Mouse (Mus musculus) kidney, embryonic 16.5 days (tissue): Measurements from ENCODE around the gene Fam173a. TPM values are rescaled to one million over a fixed set of nuclear protein-coding genes. Genes with fewer than 3 reads are reported as not detected.
A peak's percentile ranks its signal among the peaks of the same experiment; 100 is the strongest.

Source experiments
- ATAC-seq: fragments of 200-750 bp; cut with Nextera tagmentation; 2 replicates; pipeline ENCODE4 v1.8.0; 2017; ENCODE audit warnings: moderate TSS enrichment; ENCODE audit not compliant: low FRiP score, low TSS enrichment
- H3K27ac ChIP-seq: fragments of 300-500 bp; sonication (generic); 2 replicates; pipeline ENCODE4 v1.5.1; 2014; ENCODE audit warnings: low read length
- H3K27me3 ChIP-seq: fragments of 300-500 bp; sonication (generic); 2 replicates; pipeline ENCODE4 v1.6.1; 2014; ENCODE audit warnings: low read length, control low read depth, mixed read lengths; ENCODE audit not compliant: insufficient read depth
- H3K36me3 ChIP-seq: fragments of 300-500 bp; sonication (generic); 2 replicates; pipeline ENCODE4 v1.6.1; 2014; ENCODE audit warnings: low read length, control low read depth, mixed read lengths; ENCODE audit not compliant: insufficient read depth
- H3K4me1 ChIP-seq: fragments of 300-500 bp; sonication (generic); 2 replicates; pipeline ENCODE4 v1.6.1; 2014; ENCODE audit warnings: low read length, control low read depth, mixed read lengths; ENCODE audit not compliant: insufficient read depth
- H3K4me2 ChIP-seq: fragments of 300-500 bp; sonication (generic); replicated peaks from 2 replicates; pipeline ENCODE4 v1.6.1; 2014; ENCODE audit warnings: low read depth, low read length
- H3K4me3 ChIP-seq: fragments of 300-500 bp; sonication (generic); 2 replicates; pipeline ENCODE4 v1.5.1; 2014; ENCODE audit warnings: mild to moderate bottlenecking, low read length
- H3K9ac ChIP-seq: fragments of 300-500 bp; sonication (generic); replicated peaks from 2 replicates; pipeline ENCODE4 v1.6.1; 2014; ENCODE audit warnings: low read length
- H3K9me3 ChIP-seq: fragments of 300-500 bp; sonication (generic); 2 replicates; pipeline ENCODE4 v1.6.1; 2016; ENCODE audit warnings: low read length, control low read depth
- WGBS: fragments of 180-500 bp; shearing (Covaris S2); extraction: QIAGEN DNeasy Blood & Tissue Kit; methylation state at CpG from one replicate; pipeline ENCODE4 v1.1.7; 2014; 5-methylcytosine and 5-hydroxymethylcytosine counted together
- polyA plus RNA-seq: library from polyadenylated mRNA; unstranded; fragments of >200 nt; fragmentation: Nextera tagmentation; extraction: Ambion mirVana; gene quantifications from 2 replicates; pipeline ENCODE4 v1.2.1, GENCODE M21; 2015

Fam173a gene
- polyA plus RNA-seq, 1 experiment from 2014 or later, result 109 TPM

GRCm38 (mm10) chr17:25802825-25803517 lies 10.3 kb upstream of the Fam173a start:
- Histone ChIP-seq H3K9ac (no peak overlapping the region), H3K27me3 (peaks cover 16% of the 10 kb centered on the region), H3K9me3 (no peaks in the 10 kb centered on the region), H3K4me3 (no peak overlapping the region), H3K36me3 (no peaks in the 10 kb centered on the region), H3K27ac (no peak overlapping the region), H3K4me2 (no peak overlapping the region), H3K4me1 (no peaks in the 10 kb centered on the region)
- WGBS, result 8% methylated on average over 10 of the region's 10 CpGs
- peak; percentile 23; the same call in 1 of the 2 replicates for ATAC-seq

- H3K4me1 ChIP-seq, result peaks cover 12% of the 10 kb centered on the region
- no peak overlapping the region for H3K27ac ChIP-seq
- no peaks in the 10 kb centered on the region for H3K9me3 ChIP-seq
- no peak overlapping the region for H3K9ac ChIP-seq
- H3K36me3 ChIP-seq, result no peaks in the 10 kb centered on the region
- peaks cover 15% of the 10 kb centered on the region for H3K27me3 ChIP-seq
- 5% methylated on average over 6 of the region's 6 CpGs for WGBS
- H3K4me3 ChIP-seq, result no peak overlapping the region
- H3K4me2 ChIP-seq, result no peak overlapping the region
- ATAC-seq, result peak; percentile 37; the same call in 1 of the 2 replicates
Observed at GRCm38 (mm10) chr17:25801029-25801428, 8.3 kb upstream of the Fam173a start.

DNA sequence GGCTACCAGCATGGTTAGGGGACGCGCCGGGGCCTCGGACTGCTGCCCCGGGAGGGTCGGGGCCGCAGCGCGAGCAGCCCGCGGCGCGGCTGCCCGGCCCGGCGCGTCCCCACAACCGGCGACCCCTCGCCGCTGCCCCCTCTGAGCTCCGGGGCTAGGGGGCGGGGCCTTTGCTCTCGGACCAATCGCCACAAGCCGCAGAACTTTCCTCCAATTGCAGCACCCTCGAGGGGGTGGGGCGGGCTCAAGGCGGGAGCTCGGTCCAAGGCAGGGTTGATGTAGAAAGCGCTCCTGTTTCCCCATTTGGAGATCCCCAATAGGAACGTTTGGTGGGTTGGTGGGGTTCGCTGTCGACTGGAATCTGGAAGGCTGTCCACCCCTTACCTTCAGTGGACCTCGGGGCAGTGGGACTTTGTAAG lies 4.3 kb upstream of the Fam173a start, which contains the start of gene Metrn:
Gene Metrn, minus strand, starts transcription at position 186 of the 419 bp plus-strand sequence.
- peak; percentile 80 for ATAC-seq
- Histone ChIP-seq H3K27ac (peak within 1 kb of the TSS; percentile 62), H3K36me3 (no peaks in the 10 kb centered on the region), H3K4me1 (peaks cover 50% of the 10 kb centered on the region), H3K9me3 (no peaks in the 10 kb centered on the region), H3K4me3 (peak within 1 kb of the TSS; percentile 72), H3K4me2 (peak within 1 kb of the TSS; percentile 74), H3K9ac (peak within 1 kb of the TSS; percentile 81), H3K27me3 (no peaks in the 10 kb centered on the region; the same call in 1 of the 2 replicates)
- 0% methylated on average over 35 of the region's 35 CpGs for WGBS

DNA sequence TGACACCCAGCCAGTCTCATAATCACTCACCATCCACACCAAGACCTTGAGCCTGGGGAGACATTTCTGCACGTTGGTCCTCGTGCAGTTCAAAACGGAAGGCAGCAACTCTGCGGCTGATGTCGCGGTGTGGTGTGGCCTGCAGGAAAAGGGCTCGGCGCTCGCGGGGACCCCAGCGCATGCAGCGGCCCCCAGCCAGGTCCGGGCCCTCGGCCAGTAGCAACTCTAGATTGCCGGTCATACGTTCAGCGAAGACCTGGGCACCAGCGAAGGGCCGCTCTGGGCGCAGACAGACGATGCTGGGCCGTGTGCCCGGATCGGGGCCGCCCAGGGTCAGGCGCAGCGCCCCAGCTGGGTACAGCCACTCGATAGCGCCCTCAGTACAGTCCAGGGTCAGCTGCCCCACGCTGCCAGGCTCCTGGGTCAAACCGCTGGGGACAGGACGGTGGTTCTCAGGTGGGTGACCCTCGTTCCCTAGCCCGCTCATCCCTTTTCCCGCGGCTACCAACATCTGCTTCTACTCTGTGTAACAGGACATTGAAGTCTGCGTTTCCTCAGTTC lies 3.6 kb upstream of the Fam173a start:
- Histone ChIP-seq H3K9me3 (no peaks in the 10 kb centered on the region), H3K27ac (peak overlapping the region; percentile 58; the same call in 1 of the 2 replicates), H3K4me2 (peak overlapping the region; percentile 74), H3K27me3 (no peaks in the 10 kb centered on the region), H3K4me1 (peaks cover 53% of the 10 kb centered on the region), H3K9ac (peak overlapping the region; percentile 81), H3K4me3 (peak overlapping the region; percentile 72), H3K36me3 (no peaks in the 10 kb centered on the region)
- ATAC-seq, result no peak
- 1% methylated on average over 37 of the region's 37 CpGs for WGBS

DNA sequence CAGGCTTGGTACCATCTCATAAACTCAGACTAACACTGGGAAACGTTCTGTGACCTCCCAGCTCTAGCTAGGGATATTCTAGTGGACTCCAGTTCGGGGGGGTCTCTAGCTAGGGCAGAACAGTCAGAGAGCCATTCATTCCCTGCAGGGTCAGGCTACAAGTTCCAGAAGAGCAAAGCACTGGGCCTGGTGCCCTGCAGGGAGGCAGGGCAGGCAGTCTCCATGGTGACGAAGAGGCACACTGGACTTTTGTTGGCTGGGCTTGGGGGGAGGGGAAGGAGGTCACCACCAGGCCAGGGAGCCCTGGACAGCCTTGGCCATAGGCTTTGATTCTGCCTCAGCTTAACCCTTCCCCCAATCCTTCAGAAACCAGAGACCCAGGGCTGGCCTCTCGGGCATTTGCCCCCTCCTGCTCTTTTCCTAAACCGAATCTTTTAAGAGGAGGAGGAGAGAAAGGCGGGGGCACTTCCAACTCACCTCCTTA lies 3.0 kb upstream of the Fam173a start, which contains the start of gene AC134908.4:
Gene AC134908.4, minus strand, starts transcription at position 51 of the 484 bp plus-strand sequence.
- WGBS, result 9% methylated on average over 6 of the region's 6 CpGs
- no peaks in the 10 kb centered on the region for H3K27me3 ChIP-seq
- no peaks in the 10 kb centered on the region for H3K36me3 ChIP-seq
- peak within 1 kb of the TSS; percentile 81 for H3K9ac ChIP-seq
- H3K9me3 ChIP-seq, result no peaks in the 10 kb centered on the region
- H3K4me3 ChIP-seq, result peak within 1 kb of the TSS; percentile 72
- peak within 1 kb of the TSS; percentile 58; the same call in 1 of the 2 replicates for H3K27ac ChIP-seq
- H3K4me1 ChIP-seq, result peaks cover 59% of the 10 kb centered on the region
- peak; percentile 23 for ATAC-seq
- H3K4me2 ChIP-seq, result peak within 1 kb of the TSS; percentile 74

- Histone ChIP-seq H3K27ac (no peak overlapping the region), H3K4me2 (peak overlapping the region; percentile 74), H3K4me1 (peaks cover 63% of the 10 kb centered on the region), H3K9me3 (no peaks in the 10 kb centered on the region), H3K9ac (peak overlapping the region; percentile 81; the same call in 1 of the 2 replicates), H3K36me3 (no peaks in the 10 kb centered on the region), H3K4me3 (peak overlapping the region; percentile 72; the same call in 1 of the 2 replicates), H3K27me3 (no peaks in the 10 kb centered on the region)
- WGBS, result 77% methylated on average over 17 of the region's 17 CpGs
- ATAC-seq, result no peak
Observed at GRCm38 (mm10) chr17:25794998-25795397, 2.3 kb upstream of the Fam173a start.

DNA sequence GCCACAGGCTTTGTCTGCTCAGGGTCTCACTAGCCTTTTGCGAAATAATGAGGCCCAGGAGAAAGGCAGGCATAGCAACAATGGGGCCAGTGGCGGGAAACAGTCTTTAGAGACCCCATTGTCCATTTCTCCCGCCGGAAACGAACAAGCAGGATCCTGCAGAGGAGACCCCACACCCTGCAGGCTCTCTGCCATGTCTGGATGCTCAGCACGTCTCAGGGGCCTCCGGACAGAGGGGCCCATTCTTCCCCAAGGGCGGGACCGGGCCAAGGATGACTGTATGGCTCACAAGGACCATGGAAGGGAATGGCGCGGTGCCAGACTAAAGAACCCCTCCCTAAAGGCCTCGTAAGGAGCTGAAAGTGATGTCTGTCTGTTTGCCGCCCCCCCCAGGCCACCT lies 1.5 kb upstream of the Fam173a start:
- no peak for ATAC-seq
- Histone ChIP-seq H3K4me2 (no peak overlapping the region), H3K9ac (no peak overlapping the region)

DNA sequence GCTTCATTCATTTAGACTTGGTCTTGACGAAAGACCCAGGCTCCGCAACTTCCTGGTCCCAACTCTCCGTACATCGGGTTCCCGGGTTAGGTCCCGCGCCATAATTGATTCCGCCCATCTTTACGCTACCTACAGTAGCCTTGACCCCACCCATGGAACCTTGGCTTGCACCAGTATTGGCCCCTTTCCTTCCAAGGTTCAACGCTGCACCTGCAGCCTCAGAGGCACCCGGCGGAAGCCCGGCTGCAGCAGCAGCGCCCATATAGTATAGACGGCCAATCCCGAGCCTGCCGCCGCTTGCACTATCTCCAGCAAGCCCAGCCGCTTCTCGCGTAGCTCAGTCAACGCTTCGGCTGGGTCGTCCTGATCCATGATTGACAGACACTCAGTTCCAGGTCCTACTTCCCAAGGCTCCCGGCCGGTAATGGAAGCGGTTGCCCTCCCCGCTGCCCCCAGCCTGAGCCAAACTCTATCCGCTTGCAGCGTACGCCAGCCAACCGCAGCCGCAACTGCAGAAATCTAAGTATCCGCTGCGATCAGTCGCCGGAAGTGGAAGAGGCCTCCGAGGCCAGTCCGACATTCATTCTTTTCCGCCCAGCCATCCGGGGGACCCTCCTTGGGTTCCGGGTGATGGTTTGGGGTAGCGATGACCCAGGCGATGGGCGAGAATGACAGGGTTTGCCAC lies 716 bp downstream of the Fam173a start:
- Histone ChIP-seq H3K9me3 (no peaks in the 10 kb centered on the region), H3K4me3 (peak overlapping the region; percentile 95), H3K36me3 (0 out of 2 replicates have a peak, but pooled peaks cover 2% of the 10 kb centered on the region), H3K9ac (peak overlapping the region; percentile 85), H3K4me2 (peak overlapping the region; percentile 93), H3K27ac (peak overlapping the region; percentile 99), H3K27me3 (no peaks in the 10 kb centered on the region), H3K4me1 (peaks cover 56% of the 10 kb centered on the region)
- under 1% methylated on average over 45 of the region's 45 CpGs for WGBS
- ATAC-seq, result peak; percentile 42

More for the DNA sequence above, 1.5 kb upstream of the Fam173a start:
- Histone ChIP-seq H3K4me1 (peaks cover 63% of the 10 kb centered on the region), H3K4me3 (no peak overlapping the region), H3K36me3 (0 out of 2 replicates have a peak, but pooled peaks cover 2% of the 10 kb centered on the region), H3K27ac (peak overlapping the region; percentile 5; the same call in 1 of the 2 replicates), H3K27me3 (no peaks in the 10 kb centered on the region), H3K9me3 (no peaks in the 10 kb centered on the region)
- WGBS, result 79% methylated on average over 13 of the region's 13 CpGs

DNA sequence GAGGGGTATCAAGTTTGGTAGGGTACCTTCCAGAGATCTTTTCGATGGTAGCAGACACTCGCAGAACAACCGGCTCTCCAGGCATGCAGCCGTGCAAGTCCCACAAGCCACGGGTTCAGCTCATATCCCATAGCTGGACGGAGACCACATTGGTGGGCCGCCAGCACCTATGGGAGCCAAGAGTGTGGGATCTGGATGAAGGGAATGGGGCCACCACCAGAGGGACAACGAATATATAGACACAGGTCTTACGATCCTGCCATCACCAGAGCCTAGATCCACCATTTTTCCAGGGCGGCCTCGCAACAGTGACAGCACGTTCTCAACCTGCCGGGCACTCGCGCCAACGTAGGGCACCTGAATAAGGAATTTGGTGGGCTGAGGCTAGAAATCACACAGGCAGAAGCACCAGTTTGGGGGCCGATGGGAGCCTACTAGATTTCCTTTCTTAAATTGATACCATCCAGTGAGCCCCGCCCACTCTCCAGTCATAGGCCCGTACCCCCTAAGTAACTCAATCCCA lies 1.3 kb downstream of the Fam173a start:
- WGBS, result 24% methylated on average over 19 of the region's 19 CpGs
- ATAC-seq, result no peak
- H3K36me3 ChIP-seq, result 0 out of 2 replicates have a peak, but pooled peaks cover 2% of the 10 kb centered on the region

More for the DNA sequence above, 1.3 kb downstream of the Fam173a start:
- H3K9me3 ChIP-seq, result no peaks in the 10 kb centered on the region
- H3K4me3 ChIP-seq, result peak overlapping the region; percentile 95
- peaks cover 54% of the 10 kb centered on the region for H3K4me1 ChIP-seq
- no peaks in the 10 kb centered on the region for H3K27me3 ChIP-seq
- H3K9ac ChIP-seq, result peak overlapping the region; percentile 85
- peak overlapping the region; percentile 99 for H3K27ac ChIP-seq
- peak overlapping the region; percentile 93 for H3K4me2 ChIP-seq
